Mouse (Mus musculus) splenic B cell, adult 2 months (primary cell): Measurements from ENCODE around the gene Slc29a3.
"Not testable (repeated sequence)": the region's sequence is repeated elsewhere in the genome, so short reads cannot be mapped to it uniquely, and the experiment has no call there.

Source experiments
- DNase-seq: peaks from one replicate; pipeline ENCODE4 v3.0.0-alpha.2; 2011; ENCODE audit warnings: low read depth, low spot score
- H3K27me3 ChIP-seq: 2 replicates; pipeline ENCODE4 v1.6.1; 2012; ENCODE audit warnings: mild to moderate bottlenecking, low read length, moderate library complexity, mixed read lengths; ENCODE audit not compliant: control insufficient read depth, poor library complexity, insufficient read depth, severe bottlenecking
- H3K36me3 ChIP-seq: 2 replicates; pipeline ENCODE4 v1.6.1; 2012; ENCODE audit warnings: mild to moderate bottlenecking, low read length, moderate library complexity, mixed read lengths; ENCODE audit not compliant: control insufficient read depth, poor library complexity, insufficient read depth, severe bottlenecking

The Slc29a3 gene

DNA sequence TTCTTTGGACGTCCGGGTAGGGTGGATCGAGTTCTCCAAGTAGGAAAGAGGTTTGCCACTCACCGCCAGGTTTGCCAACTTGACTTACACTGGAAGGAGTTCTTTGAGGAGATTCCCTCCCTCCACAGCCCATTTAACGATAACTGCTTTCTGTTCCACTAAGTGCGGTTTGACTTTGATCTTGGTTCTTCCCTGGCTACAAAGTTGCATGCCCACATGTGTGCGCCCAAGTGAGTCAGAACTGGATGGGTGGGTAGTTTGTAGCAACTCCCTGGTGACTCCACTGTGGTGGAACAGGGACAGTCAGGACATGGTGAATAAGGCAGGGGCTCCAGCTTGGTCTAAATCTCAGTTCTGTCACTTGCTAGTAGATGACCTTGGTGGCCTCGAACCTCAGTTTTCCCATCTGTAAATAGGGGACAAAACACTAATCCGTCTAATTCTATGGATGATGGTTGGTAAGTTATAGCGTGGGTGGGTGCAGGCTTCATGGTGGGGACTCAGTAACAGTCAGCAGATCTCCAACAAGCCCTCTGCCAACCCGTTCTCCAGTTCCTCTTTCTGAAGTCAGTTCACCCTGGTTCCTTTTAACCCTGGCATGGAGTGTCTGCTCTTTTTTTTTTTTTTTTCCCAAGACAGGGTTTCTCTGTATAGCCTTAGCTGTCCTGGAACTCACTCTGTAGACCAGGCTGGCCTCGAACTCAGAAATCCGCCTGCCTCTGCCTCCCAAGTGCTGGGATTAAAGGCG, 7.9 kb downstream of the Slc29a3 start:
- Histone ChIP-seq H3K36me3 (no peaks in the 10 kb centered on the region; the same call in 1 of the 2 replicates), H3K27me3 (no peaks in the 10 kb centered on the region)
- DNase-seq = peak; percentile 74

- Histone ChIP-seq H3K36me3 (no peaks in the 10 kb centered on the region), H3K27me3 (no peaks in the 10 kb centered on the region)
- DNase-seq = no peak
These were observed 8.9 kb downstream of the Slc29a3 start for GRCm38 (mm10) chr10:60743681-60744080.

DNA sequence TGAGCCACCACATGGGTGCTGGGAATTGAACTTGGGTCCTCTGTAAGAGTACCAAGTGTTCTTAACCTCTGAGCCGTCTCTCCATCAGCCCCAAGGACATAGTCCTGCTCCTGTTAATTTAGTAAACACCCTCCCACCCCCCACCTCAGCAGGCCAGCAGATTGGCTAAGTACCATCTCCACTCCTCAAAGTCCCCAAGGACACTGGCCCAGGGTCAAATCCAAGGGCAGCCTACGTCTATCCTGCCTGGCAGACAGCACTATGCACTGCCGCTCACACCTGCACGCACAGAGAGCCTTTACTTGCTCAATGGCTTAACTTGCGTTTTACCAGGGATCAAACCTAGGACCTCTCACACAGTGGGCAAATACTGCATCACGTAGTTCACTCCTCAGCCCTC, 9.7 kb downstream of the Slc29a3 start:
- no peaks in the 10 kb centered on the region for H3K27me3 ChIP-seq
- no peaks in the 10 kb centered on the region for H3K36me3 ChIP-seq
- DNase-seq = no peak

DNA sequence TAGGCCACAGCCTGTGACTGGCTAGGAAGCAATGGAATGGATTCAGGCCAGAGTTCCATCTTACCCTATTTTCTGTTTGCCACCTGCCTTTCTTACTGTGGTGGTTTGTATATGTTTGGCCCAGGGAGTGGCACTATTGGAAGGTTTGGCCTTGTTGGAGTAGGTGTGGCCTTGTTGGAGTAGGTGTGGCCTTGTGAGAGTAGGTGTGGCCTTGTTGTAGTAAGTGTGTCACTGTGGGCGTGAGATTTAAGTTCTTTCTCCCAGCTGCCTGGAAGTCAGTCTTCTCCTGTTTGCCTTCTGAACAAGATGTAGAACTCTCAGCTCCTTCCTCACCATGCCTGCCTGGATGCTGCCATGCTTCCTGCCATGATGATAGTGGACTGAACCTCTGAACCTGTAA, 10.3 kb downstream of the Slc29a3 start:
- not testable (repeated sequence) for H3K36me3 ChIP-seq, H3K27me3 ChIP-seq

GRCm38 (mm10) chr10:60741435-60741834, 11.2 kb downstream of the Slc29a3 start:
- DNase-seq = peak; percentile 73

More for the DNA sequence above, 10.3 kb downstream of the Slc29a3 start:
- DNase-seq = not testable (repeated sequence)

GRCm38 (mm10) chr10:60739619-60740363, 12.8 kb downstream of the Slc29a3 start:
- H3K36me3 ChIP-seq = no peaks in the 10 kb centered on the region
- no peaks in the 10 kb centered on the region for H3K27me3 ChIP-seq
- peak; percentile 55 for DNase-seq

More at GRCm38 (mm10) chr10:60741435-60741834, 11.2 kb downstream of the Slc29a3 start:
- Histone ChIP-seq H3K27me3 (no peaks in the 10 kb centered on the region), H3K36me3 (no peaks in the 10 kb centered on the region)

- H3K27me3 ChIP-seq = no peaks in the 10 kb centered on the region
- peak; percentile 46 for DNase-seq
- no peaks in the 10 kb centered on the region for H3K36me3 ChIP-seq
These were observed 14.5 kb downstream of the Slc29a3 start for GRCm38 (mm10) chr10:60737886-60738640.

GRCm38 (mm10) chr10:60737169-60737728, 15.3 kb downstream of the Slc29a3 start:
- DNase-seq = no peak
- H3K27me3 ChIP-seq = no peaks in the 10 kb centered on the region
- H3K36me3 ChIP-seq = no peaks in the 10 kb centered on the region; the same call in 1 of the 2 replicates

- Histone ChIP-seq H3K27me3 (no peaks in the 10 kb centered on the region), H3K36me3 (no peaks in the 10 kb centered on the region; the same call in 1 of the 2 replicates)
- DNase-seq = no peak
These were observed 16.9 kb downstream of the Slc29a3 start for GRCm38 (mm10) chr10:60735737-60736136.

DNA sequence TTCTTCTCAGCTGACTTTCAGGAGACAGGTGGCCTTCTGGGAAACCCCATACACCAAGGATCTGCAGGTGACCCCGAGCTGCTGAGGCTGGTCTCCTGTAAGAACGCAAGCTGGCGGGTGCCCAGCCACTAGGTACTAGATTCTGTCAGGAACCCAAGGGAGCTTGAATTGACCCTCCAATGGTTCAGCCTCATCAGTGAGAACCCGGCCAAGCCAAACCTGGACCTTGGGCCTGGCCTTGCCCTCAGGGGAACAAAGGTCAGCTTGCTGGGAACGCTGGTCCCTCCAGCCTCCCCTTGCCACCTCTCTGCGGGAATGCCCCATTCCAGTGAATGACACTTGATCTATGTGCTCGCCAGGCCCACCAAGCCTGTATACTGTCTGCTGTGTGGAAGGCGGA, 19.1 kb downstream of the Slc29a3 start:
- Histone ChIP-seq H3K27me3 (no peaks in the 10 kb centered on the region), H3K36me3 (no peaks in the 10 kb centered on the region; the same call in none of the 2 replicates)
- no peak for DNase-seq

GRCm38 (mm10) chr10:60732397-60732861, 20.2 kb downstream of the Slc29a3 start:
- Histone ChIP-seq H3K36me3 (no peaks in the 10 kb centered on the region; the same call in none of the 2 replicates), H3K27me3 (no peaks in the 10 kb centered on the region)
- DNase-seq = no peak

DNA sequence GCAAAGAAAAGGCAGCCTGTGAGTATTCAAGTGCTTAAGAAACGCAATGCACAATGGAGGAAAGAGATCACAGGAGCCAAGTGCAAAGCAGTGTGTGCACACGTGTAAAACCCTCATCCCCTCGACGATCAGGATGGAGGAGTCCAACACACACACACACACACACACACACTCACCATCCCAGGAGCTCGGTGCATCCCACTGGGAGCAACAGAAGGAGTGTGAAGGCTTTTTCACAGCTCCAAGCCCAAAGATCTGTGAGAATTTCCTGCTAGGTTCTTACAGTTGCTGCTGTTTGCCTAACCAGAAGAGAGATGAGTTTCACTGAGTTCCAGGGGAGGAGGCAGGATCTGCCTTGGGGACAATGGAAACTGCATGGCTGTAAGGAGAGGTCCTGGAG, 20.9 kb downstream of the Slc29a3 start:
- no peak for DNase-seq
- Histone ChIP-seq H3K36me3 (no peaks in the 10 kb centered on the region; the same call in none of the 2 replicates), H3K27me3 (no peaks in the 10 kb centered on the region)

DNA sequence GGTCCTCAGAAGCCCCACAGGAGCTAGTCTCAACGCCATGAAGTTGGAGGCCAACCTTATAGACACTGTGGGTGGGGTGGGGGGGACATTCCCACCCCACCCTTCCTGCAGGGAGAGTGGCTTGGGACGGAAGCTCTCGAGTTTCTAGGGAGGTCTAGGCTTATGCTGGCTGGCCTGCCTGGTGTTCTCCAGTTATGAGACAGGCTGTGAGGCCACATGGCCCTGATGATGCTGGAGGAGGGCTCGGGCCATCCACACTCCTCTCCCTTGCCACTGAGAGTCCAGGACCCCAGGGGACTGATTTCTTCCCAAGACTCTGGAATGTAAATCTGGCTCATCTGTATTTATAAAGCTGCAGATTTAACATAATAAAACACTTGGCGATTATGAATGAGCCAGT, 25.3 kb downstream of the Slc29a3 start:
- no peak for DNase-seq

DNA sequence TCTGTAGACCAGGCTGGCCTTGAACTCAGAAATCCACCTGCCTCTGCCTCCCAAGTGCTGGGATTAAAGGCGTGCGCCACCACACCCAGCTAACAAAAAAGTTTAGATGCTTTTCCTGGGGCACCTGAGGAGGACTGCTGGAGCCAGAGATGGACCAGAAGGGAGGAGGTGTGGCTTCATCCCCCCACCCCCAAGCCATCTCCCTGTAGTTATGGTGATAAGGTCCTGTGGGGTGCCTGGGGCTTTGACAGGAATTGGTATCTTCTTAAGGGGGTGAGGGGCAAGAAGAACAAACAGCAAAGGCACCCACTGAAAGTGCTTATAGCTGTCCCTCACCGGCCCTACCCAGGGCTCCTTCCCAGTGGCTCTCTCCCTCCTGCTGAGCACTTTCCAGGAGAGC, 25.7 kb downstream of the Slc29a3 start:
- H3K36me3 ChIP-seq = no peaks in the 10 kb centered on the region; the same call in none of the 2 replicates
- no peak for DNase-seq
- no peaks in the 10 kb centered on the region for H3K27me3 ChIP-seq

More for the DNA sequence above, 25.3 kb downstream of the Slc29a3 start:
- H3K36me3 ChIP-seq = no peaks in the 10 kb centered on the region; the same call in none of the 2 replicates
- H3K27me3 ChIP-seq = no peaks in the 10 kb centered on the region
